Mouse (Mus musculus) neural tube, embryonic 12.5 days (tissue): ENCODE data around the gene Mtr. TPM values are rescaled to one million over a fixed set of nuclear protein-coding genes. Genes with fewer than 3 reads are reported as not detected.
A peak's percentile ranks its signal among the peaks of the same experiment; 100 is the strongest.

ENCODE experiments used
- ATAC-seq: fragments of 200-750 bp; cut with Nextera tagmentation; 2 replicates; pipeline ENCODE4 v1.8.0; 2017; ENCODE audit warnings: low read depth, mild to moderate bottlenecking, moderate TSS enrichment, moderate library complexity; ENCODE audit not compliant: low FRiP score
- H3K27ac ChIP-seq: fragments of 300-500 bp; sonication (generic); 2 replicates; pipeline ENCODE4 v1.5.1; 2016
- H3K27me3 ChIP-seq: fragments of 300-500 bp; sonication (generic); replicated peaks from 2 replicates; pipeline ENCODE4 v1.6.1; 2016; ENCODE audit warnings: mild to moderate bottlenecking
- H3K36me3 ChIP-seq: fragments of 300-500 bp; sonication (generic); 2 replicates; pipeline ENCODE4 v1.6.1; 2016; ENCODE audit warnings: mild to moderate bottlenecking
- H3K4me1 ChIP-seq: fragments of 300-500 bp; sonication (generic); 2 replicates; pipeline ENCODE4 v1.6.1; 2016
- H3K4me2 ChIP-seq: fragments of 300-500 bp; sonication (generic); replicated peaks from 2 replicates; pipeline ENCODE4 v1.6.1; 2016; ENCODE audit warnings: mild to moderate bottlenecking
- H3K4me3 ChIP-seq: fragments of 300-500 bp; sonication (generic); 2 replicates; pipeline ENCODE4 v1.5.1; 2016
- H3K9ac ChIP-seq: fragments of 300-500 bp; sonication (generic); 2 replicates; pipeline ENCODE4 v1.6.1; 2016; ENCODE audit warnings: mild to moderate bottlenecking
- H3K9me3 ChIP-seq: fragments of 300-500 bp; sonication (generic); 2 replicates; pipeline ENCODE4 v1.6.1; 2016; ENCODE audit warnings: mild to moderate bottlenecking
- WGBS: fragments of 180-500 bp; shearing (Covaris S2); methylation state at CpG from one replicate; pipeline ENCODE4 v1.1.7; 2016; 5-methylcytosine and 5-hydroxymethylcytosine counted together
- polyA plus RNA-seq: library from polyadenylated mRNA; unstranded; fragments of >200 nt; fragmentation: Nextera tagmentation; extraction: Ambion mirVana; gene quantifications from 2 replicates; pipeline ENCODE4 v1.2.1, GENCODE M21; 2016

Gene Mtr
- polyA plus RNA-seq, result 11.9 and 12.2 TPM in 2 replicates

DNA sequence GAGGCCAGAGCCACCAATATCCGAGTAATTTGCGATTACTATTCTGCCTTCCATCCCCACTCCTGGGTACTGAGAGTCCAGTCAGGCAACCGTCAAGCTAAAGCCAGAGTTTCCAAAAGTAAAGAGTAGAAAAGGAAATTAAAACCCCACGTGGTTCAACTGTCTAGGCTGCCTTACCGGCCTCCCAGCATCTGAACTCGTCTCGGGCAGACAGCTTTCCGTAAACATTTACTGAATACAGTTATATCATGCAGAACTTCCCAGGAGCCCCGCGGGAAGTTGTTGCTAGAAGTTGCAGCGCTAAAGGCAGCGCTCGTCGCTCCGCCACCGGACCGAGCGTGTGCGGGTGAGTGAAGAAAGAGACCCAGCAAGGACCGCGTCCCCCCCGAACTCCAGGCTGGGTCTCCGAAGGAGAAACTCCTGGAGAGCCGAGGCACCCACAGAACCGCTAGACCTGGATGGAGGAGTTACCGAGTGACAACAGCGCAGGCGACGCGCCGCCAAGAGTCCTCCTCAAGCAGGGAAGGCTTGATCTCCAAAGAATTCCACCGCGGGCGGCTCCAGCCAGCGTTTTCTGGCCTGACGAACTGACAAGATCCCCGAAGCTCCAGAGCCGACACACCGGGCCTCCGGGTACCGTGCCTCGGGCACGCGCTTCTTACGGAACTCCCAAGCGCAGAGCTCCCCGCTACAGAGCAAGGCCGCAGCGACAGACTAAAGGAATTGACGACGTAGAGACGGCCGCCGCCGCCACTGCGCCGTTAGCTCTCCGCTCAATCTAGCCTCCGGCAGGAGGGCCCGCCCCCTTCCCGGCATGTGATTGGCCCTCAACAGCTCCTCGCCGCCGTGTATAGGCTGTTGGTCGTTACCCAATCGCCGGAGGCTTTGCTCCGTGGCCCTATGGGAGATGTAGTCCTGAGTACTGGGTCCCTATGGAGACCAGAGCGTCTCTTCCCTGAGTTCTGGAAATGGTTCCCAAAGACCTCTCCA, at the start of gene Mtr:
Gene Mtr, minus strand, starts transcription at position 723 of the 990 bp plus-strand sequence.
- under 1% methylated on average over 69 of the region's 69 CpGs for WGBS
- Histone ChIP-seq H3K4me2 (peak within 1 kb of the TSS; percentile 70), H3K4me1 (peaks cover 16% of the 10 kb centered on the region), H3K36me3 (no peaks in the 10 kb centered on the region), H3K9me3 (0 out of 2 replicates have a peak, but pooled peaks cover 4% of the 10 kb centered on the region), H3K9ac (peak within 1 kb of the TSS; percentile 61), H3K27me3 (no peaks in the 10 kb centered on the region), H3K27ac (peak within 1 kb of the TSS; percentile 42; the same call in 1 of the 2 replicates), H3K4me3 (peak within 1 kb of the TSS; percentile 67)
- ATAC-seq, result peak; percentile 100

DNA sequence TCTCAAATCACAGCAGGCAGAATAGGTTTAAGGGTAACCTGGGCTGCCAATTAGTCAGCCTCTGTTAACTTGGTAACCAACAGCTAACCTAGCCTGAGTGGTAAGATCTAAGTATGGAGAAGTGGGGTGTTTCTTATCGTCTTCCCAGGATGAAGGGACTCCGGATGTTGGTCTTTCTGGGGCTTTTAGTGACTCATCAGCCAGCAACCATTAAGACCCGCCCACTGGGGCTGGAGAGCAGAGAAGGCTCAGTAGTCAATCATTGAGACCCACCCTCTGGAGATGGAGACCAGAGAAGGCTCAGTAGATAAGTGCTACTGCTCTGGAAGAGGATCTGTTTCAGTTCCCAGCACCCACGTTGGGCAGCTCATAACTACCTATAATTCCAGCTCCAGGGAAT, 49.4 kb upstream of the Mtr start:
- 79% methylated on average over 4 of the region's 4 CpGs for WGBS
- H3K4me1 ChIP-seq, result no peaks in the 10 kb centered on the region
- no peak overlapping the region for H3K27ac ChIP-seq
- H3K9me3 ChIP-seq, result no peaks in the 10 kb centered on the region
- no peaks in the 10 kb centered on the region for H3K27me3 ChIP-seq
- H3K36me3 ChIP-seq, result no peaks in the 10 kb centered on the region
- ATAC-seq, result no peak
- no peak overlapping the region for H3K4me3 ChIP-seq
- H3K4me2 ChIP-seq, result no peak overlapping the region
- H3K9ac ChIP-seq, result no peak overlapping the region

DNA sequence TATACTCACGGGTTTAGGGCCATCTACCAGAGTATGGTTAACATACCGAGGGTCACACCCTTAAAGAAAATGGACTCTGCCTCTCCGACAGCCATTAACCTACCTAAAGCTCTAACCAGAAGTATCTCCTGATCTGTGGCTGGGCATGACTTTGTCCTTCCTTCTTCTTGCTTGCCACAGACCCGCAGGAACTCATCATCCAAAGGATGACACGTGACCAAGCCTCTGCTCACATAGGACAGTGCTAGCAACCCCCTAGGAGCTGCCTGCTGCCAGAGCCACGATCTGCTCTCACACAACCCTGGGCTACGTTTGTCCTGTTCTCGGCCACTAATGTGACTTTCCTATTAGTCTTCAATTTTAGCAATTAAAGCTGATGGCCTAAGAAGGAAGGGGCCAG, 47.6 kb upstream of the Mtr start:
- H3K27ac ChIP-seq, result no peak overlapping the region
- WGBS, result 87% methylated on average over 8 of the region's 8 CpGs
- H3K9me3 ChIP-seq, result no peaks in the 10 kb centered on the region
- no peaks in the 10 kb centered on the region for H3K4me1 ChIP-seq
- no peaks in the 10 kb centered on the region for H3K36me3 ChIP-seq
- H3K9ac ChIP-seq, result no peak overlapping the region
- no peak for ATAC-seq
- H3K4me2 ChIP-seq, result no peak overlapping the region
- no peaks in the 10 kb centered on the region for H3K27me3 ChIP-seq
- no peak overlapping the region for H3K4me3 ChIP-seq

DNA sequence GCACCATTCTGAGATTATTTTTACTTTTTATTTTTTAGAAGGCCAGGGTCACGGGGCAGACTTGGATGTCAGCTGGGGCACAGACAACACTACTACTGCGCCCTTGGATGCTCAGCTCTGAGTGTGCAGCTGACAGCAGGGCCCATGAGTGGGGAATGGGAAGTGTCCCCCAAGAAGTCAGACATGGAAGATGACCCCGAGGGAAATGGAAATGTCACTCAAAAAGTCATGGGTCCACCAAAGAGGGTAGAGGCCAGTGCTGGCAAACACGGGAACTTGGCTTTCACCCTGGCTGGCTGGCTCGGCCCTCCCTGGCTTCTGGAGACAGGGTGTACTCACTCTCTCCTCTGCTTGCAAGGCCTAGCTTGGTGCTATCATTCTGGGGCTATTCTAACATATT, 47.1 kb upstream of the Mtr start:
- Histone ChIP-seq H3K9ac (no peak overlapping the region), H3K4me2 (no peak overlapping the region), H3K4me1 (no peaks in the 10 kb centered on the region), H3K27me3 (no peaks in the 10 kb centered on the region), H3K27ac (no peak overlapping the region), H3K36me3 (no peaks in the 10 kb centered on the region), H3K9me3 (no peaks in the 10 kb centered on the region), H3K4me3 (no peak overlapping the region)
- 86% methylated on average over 5 of the region's 5 CpGs for WGBS
- no peak for ATAC-seq

DNA sequence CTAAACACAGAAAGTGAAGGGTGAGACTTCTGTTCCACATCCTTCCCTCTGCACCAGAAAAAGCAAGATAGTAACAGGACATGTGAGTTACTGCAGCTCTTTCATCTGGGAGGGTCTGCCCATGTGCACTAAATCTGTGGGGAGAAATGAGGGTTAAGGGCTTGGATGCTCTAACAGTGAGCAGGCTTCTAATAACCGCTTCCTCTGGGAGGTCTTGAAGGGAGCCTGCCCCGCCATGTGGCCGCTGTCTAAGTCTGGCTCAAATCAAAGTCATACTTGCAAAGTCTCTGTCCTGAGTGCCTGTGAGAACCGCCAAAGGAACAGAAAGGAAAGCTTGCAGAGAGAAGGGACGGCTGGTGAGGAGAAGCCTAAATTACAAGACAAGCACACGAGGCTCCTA, 39.9 kb upstream of the Mtr start:
- Histone ChIP-seq H3K36me3 (no peaks in the 10 kb centered on the region), H3K4me2 (no peak overlapping the region), H3K27ac (no peak overlapping the region), H3K4me1 (no peaks in the 10 kb centered on the region), H3K9me3 (no peaks in the 10 kb centered on the region), H3K4me3 (no peak overlapping the region), H3K27me3 (no peaks in the 10 kb centered on the region), H3K9ac (no peak overlapping the region)
- no peak for ATAC-seq
- whole genome bisulfite sequencing, result 82% methylated on average over 6 of the region's 6 CpGs

DNA sequence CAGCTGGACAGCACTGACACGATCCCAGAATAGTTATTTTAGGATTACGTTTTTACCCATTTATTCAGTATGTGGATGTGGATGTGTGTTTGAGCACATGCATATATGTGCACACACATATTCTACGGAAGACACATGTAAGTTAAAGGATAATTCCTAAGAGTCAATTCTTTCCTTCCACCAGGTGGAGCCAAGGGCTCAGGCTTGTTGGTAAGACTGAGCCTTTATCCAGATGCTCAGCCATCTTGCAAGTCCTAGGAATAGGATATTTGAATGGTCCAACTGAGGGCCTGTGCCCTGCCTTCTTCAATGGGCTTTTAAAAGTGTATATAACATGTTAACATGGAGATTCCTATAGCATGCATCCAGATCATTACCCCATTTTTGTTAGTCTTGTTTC, 38.8 kb upstream of the Mtr start:
- no peaks in the 10 kb centered on the region for H3K27me3 ChIP-seq
- H3K4me1 ChIP-seq, result no peaks in the 10 kb centered on the region
- WGBS, result 90% methylated on average over 3 of the region's 3 CpGs
- H3K9me3 ChIP-seq, result no peaks in the 10 kb centered on the region
- H3K27ac ChIP-seq, result no peak overlapping the region
- no peak overlapping the region for H3K9ac ChIP-seq
- no peaks in the 10 kb centered on the region for H3K36me3 ChIP-seq
- H3K4me2 ChIP-seq, result no peak overlapping the region
- ATAC-seq, result no peak
- no peak overlapping the region for H3K4me3 ChIP-seq

DNA sequence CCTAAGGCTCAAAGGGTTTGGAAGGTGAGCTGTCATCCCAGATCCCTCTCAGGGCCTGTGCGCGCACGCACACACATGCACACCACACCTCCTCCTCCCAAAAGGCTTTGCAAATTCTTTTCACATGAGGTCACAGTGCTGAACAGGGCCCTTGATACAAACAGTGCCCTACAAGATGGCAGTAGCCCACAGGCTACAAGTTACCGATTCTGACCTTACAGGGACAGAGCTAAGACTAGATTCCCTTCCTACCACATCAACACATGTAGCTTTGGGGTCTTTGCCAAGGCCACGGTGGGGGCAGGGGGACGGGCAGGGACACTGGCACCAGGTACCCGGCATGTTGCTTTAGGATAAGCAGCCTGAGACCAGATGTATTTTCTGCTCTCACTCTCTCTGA, 35.9 kb upstream of the Mtr start:
- no peak overlapping the region for H3K9ac ChIP-seq
- WGBS, result 94% methylated on average over 7 of the region's 7 CpGs
- no peaks in the 10 kb centered on the region for H3K27me3 ChIP-seq

DNA sequence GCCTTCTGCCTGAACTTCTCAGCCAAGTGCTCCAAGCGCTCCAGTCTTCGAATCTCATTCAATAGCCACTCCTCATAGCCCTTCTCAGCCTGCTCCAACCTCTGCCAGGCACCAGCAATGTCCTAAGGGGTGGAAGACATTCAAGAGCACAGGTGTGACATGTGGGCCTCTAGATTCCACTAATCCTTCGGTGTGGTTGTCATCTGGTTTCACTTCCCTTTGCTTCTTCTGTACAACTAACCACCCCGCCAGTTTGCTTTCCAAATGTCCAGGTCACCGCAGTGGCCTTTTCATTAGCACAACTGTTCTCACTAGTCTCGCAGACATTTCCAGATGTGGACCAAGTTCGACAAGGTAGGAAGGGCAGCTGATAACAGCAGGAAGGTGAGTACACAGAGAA, 32.8 kb upstream of the Mtr start:
- 88% methylated on average over 7 of the region's 7 CpGs for WGBS
- Histone ChIP-seq H3K9ac (no peak overlapping the region), H3K27me3 (no peaks in the 10 kb centered on the region), H3K4me1 (no peaks in the 10 kb centered on the region), H3K9me3 (no peaks in the 10 kb centered on the region), H3K4me3 (no peak overlapping the region), H3K36me3 (no peaks in the 10 kb centered on the region), H3K4me2 (no peak overlapping the region), H3K27ac (no peak overlapping the region)
- ATAC-seq, result no peak

More for the DNA sequence above, 35.9 kb upstream of the Mtr start:
- no peak overlapping the region for H3K4me3 ChIP-seq
- ATAC-seq, result no peak
- no peak overlapping the region for H3K27ac ChIP-seq
- no peaks in the 10 kb centered on the region for H3K4me1 ChIP-seq
- no peaks in the 10 kb centered on the region for H3K36me3 ChIP-seq
- H3K9me3 ChIP-seq, result no peaks in the 10 kb centered on the region
- H3K4me2 ChIP-seq, result no peak overlapping the region

DNA sequence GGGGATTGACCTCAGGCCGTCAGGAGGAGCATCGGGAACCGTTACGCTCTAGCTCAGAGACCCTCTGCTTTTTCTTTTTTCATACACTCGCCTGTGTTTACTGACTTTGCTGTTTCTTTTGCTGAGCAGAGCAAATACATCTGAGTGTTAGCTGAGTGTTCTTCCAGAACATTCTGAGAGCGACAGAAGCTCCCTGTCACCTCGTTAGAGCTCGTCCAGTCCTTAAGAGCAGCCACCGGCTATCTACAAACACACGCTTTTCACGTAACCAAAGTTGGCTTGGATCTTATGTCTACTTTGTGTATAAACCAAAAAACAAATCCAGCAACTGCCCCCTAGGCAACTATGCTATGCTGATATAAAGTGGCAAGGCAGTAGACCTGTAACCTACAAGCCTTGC, 26.6 kb upstream of the Mtr start:
- H3K27ac ChIP-seq, result no peak overlapping the region
- WGBS, result 91% methylated on average over 11 of the region's 11 CpGs
- no peaks in the 10 kb centered on the region for H3K27me3 ChIP-seq
- no peak for ATAC-seq
- no peaks in the 10 kb centered on the region for H3K9me3 ChIP-seq
- H3K36me3 ChIP-seq, result no peaks in the 10 kb centered on the region
- H3K4me2 ChIP-seq, result no peak overlapping the region
- H3K4me3 ChIP-seq, result no peak overlapping the region
- H3K9ac ChIP-seq, result no peak overlapping the region
- no peaks in the 10 kb centered on the region for H3K4me1 ChIP-seq

DNA sequence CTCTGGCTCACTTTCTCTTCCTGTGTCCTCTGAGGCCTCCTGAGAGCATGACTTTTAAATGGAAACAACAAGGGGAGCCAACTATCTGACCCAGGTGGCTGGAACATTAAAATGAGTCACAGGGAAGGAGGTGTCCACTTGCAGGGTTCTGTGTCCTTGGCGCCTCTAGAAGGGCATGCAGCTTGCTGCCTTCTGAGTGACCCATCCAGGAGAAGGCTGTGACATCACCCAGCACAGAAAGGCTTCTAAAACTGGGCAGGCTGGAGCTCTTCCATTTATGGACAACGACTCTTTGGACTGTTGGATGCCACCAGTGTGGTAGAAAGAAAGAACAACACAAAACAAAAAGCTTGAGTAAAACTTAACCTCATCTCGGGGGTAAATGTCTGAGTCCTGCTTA, 25.9 kb upstream of the Mtr start:
- Histone ChIP-seq H3K9ac (no peak overlapping the region), H3K4me1 (no peaks in the 10 kb centered on the region), H3K36me3 (no peaks in the 10 kb centered on the region), H3K27ac (no peak overlapping the region), H3K27me3 (no peaks in the 10 kb centered on the region), H3K4me3 (no peak overlapping the region), H3K9me3 (no peaks in the 10 kb centered on the region), H3K4me2 (no peak overlapping the region)
- 82% methylated on average over 3 of the region's 3 CpGs for WGBS
- ATAC-seq, result no peak

DNA sequence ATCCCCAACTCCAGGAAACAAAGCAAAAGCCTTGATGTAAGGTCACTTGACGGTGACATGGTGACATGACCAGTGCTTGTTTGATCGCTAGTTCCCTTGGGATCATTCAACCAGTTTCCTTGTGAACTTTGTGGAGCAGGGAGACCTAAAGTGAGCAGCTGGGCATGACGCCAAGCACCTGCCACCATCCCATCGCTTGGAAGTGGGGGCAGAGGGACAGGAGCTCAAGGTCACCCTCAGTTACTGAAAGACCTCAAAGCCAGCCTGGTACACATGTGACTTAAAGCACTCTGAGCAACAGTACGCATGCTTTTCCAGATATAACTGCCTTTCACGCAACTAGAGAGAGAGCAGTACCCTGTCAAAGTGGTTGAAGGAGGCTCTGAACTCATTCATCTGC, 16.8 kb upstream of the Mtr start:
- Histone ChIP-seq H3K4me2 (no peak overlapping the region), H3K27ac (no peak overlapping the region), H3K4me3 (no peak overlapping the region), H3K9me3 (no peaks in the 10 kb centered on the region), H3K27me3 (no peaks in the 10 kb centered on the region), H3K9ac (no peak overlapping the region), H3K4me1 (no peaks in the 10 kb centered on the region), H3K36me3 (no peaks in the 10 kb centered on the region)
- 85% methylated on average over 6 of the region's 6 CpGs for WGBS
- ATAC-seq, result no peak

DNA sequence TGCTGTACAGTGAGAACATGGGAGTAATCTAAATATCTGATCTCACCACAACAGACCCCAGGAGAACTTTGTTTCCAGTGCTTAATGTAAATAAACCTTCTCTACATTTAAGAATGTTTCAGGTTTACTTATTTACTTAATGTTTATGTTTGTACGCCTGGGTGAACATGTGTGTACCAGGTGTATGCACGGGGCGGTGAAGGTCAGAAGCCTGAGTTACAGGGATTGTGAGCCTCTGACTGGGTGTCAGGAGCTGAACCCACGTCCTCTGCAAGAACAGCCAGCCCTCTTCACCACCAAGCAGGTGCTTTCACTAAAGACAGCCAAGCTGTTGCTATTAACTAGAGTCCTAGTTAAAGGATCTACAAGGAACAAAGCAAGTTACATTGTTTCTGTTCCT, 16.3 kb upstream of the Mtr start:
- Histone ChIP-seq H3K27me3 (no peaks in the 10 kb centered on the region), H3K4me1 (no peaks in the 10 kb centered on the region), H3K4me2 (no peak overlapping the region), H3K36me3 (no peaks in the 10 kb centered on the region), H3K9ac (no peak overlapping the region), H3K27ac (no peak overlapping the region), H3K9me3 (no peaks in the 10 kb centered on the region), H3K4me3 (no peak overlapping the region)
- ATAC-seq, result no peak
- WGBS, result 90% methylated on average over 4 of the region's 4 CpGs

DNA sequence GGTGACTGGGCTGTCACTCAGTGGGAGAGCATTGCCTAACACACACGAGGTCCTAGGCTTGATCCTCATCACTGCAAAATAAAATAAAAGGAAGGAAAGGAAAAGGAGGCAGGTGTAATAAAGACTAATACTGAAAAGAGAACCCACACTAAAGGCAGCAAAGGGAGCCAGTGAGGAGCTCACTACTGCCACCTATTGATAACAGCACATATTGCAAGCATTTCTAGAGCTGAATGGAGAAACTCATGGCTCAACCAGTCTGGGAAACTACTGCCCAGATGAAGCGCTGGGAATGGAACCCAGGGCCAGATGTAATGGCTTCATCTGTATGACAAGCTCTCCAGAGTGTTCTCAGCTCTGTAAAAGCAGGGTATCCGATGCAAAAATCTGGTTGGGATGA, 15.0 kb upstream of the Mtr start:
- ATAC-seq, result no peak
- no peak overlapping the region for H3K4me3 ChIP-seq
- no peaks in the 10 kb centered on the region for H3K9me3 ChIP-seq
- H3K9ac ChIP-seq, result no peak overlapping the region
- no peak overlapping the region for H3K4me2 ChIP-seq
- no peaks in the 10 kb centered on the region for H3K4me1 ChIP-seq
- no peaks in the 10 kb centered on the region for H3K27me3 ChIP-seq
- H3K27ac ChIP-seq, result no peak overlapping the region
- no peaks in the 10 kb centered on the region for H3K36me3 ChIP-seq
- WGBS, result 54% methylated on average over 3 of the region's 3 CpGs
